Mouse (Mus musculus): ENCODE results near the gene Gm15557.

GRCm38 (mm10) chr2:155923143-155923542, 17.4 kb upstream of the Gm15557 start:
- TF ChIP-seq CTCF (IDR thresholded peaks at IDR 0.05; ENCODE audit: borderline replicate concordance, insufficient read depth, low read length), result no peak
- TF ChIP-seq POLR2A (IDR thresholded peaks at IDR 0.05; ENCODE audit: low read depth, low read length), result no peak

Measured in embryonic fibroblast, embryonic 13.5 days (primary cell).